Mouse (Mus musculus) cerebellum, adult 11 months (tissue): ENCODE results near the gene Gm16253.

Experiments used
- DNase-seq: peaks from one replicate; pipeline ENCODE4 v3.0.0; 2022

The Gm16253 gene

GRCm38 (mm10) chr3:96575272-96575984 is 1.4 kb upstream of the Gm16253 start:
- no peak for DNase-seq

- no peak for DNase-seq
Observed at GRCm38 (mm10) chr3:96576005-96576658, 652 bp upstream of the Gm16253 start.

- no peak for DNase-seq
Observed at GRCm38 (mm10) chr3:96577566-96577965, 782 bp downstream of the Gm16253 start.

GRCm38 (mm10) chr3:96578561-96579238 is 1.9 kb downstream of the Gm16253 start:
- no peak for DNase-seq

- no peak for DNase-seq
Observed at GRCm38 (mm10) chr3:96579239-96579750, 2.5 kb downstream of the Gm16253 start.

GRCm38 (mm10) chr3:96579885-96580454 is 3.2 kb downstream of the Gm16253 start:
- peak; percentile 89 for DNase-seq

DNA sequence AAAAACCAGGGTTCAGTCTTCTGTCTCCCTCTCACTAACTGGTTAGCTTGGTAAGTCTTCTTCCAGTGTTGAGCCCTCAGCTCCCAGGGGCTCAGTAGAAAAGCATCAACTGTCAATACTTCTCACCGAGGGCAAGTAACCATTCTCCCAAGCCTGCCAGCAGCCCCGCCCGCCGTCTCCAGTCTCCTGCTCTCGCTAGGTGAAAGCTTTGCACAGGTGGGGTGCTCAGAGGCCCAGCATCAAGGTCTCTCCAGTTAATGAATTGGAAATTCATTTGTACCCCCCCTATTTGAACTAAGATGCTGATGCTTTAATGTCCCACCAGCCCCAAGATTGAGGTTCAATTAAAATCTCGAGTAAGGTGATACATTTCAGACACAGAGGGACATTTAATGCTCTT is 4.4 kb downstream of the Gm16253 start:
- DNase-seq, result no peak

- DNase-seq, result no peak
Observed at GRCm38 (mm10) chr3:96581771-96582515, 5.2 kb downstream of the Gm16253 start.

- DNase-seq, result no peak
Observed at GRCm38 (mm10) chr3:96583386-96583785, 6.6 kb downstream of the Gm16253 start.

DNA sequence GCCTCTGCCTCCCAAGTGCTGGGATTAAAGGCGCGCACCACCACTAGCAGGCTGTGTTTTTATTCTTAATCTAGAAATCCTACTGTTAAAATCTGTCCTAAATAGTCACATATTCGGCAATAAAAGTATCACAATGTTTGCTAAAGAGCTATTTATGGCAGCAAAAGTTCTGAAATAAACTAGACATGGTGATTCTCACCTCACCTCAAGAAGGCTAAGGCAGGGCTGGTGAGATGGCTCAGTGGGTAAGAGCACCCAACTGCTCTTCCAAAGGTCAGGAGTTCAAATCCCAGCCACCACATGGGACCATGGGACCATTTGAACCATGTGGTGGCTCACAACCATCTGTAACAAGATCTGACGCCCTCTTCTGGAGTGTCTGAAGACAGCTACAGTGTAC is 13.9 kb downstream of the Gm16253 start:
- no peak for DNase-seq

DNA sequence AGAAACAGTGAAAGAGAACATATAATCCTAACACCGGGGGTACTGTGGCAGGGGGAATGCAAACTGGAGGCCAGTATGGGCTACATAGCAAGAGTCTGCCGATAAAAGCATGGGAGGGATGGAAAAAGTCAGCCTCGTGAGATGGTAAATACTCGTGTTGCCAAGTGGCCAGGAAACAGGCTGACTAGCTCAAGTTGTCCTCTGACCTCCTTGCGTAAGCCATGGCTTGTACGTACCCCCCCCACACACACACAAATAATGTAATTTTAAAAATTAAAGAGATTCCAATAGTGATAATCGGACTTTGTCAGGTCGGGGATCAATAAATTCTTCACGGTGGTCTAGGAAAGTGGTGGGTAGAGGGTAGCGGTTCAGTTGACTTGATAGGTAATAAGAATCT is 16.6 kb downstream of the Gm16253 start:
- DNase-seq, result peak; percentile 45

DNA sequence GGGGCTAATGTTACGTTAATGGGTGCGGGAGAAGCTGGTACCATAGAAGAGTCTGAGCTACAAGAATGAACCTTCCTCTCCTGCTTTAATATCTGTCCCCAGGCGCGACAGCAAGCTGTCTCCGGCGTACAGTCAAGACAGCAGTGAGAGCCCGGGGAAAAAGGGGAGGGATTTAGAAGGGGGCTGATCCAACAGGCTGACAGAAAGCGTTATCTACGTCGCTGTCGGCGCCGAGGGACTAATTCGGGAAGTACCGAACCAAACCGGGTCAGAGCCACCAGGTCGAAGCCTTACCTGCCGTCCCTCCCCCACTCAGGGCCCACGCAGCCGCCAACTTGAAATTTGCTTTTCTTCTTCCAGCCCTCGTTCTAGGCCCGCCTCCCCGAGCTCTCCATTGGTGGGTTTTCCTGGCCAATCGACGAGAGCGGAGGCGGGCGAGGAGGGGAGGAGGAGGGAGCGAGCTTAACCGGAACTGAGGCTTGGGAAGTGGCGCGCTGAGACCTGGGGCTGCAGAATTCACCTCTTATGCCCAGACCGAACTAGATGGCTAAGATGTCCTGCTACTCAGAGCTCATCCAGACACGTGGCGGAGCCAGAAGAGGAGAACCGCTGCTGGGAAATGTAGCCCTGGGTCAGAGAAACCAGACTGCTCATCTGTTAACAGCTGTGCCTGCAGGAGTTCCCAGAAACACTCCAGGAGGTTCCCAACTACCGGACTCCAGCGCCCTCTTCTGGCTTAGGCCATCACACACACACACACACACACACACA is 17.2 kb downstream of the Gm16253 start, which contains the start of gene Polr3gl:
Gene Polr3gl (minus strand): TSS at position 392 of the 771 bp plus-strand sequence.
- DNase-seq, result peak; percentile 95

DNA sequence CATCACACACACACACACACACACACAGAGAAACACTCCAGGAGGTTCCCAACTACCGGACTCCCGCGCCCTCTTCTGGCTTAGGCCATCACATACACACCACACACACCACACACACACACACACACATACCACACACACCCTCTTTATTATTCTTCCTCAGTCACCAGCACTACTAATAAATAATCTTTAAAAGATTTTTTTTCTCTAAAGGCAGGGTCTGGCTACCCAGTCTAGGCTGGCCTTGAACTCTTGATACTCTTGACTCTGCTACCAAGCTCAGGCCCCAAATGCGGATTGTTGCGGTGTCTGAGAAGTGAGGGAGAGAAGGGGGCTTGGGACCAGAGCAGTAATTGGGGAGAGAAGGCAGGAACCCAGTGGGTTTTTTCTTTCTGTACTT is 18.1 kb downstream of the Gm16253 start:
- no peak for DNase-seq

DNA sequence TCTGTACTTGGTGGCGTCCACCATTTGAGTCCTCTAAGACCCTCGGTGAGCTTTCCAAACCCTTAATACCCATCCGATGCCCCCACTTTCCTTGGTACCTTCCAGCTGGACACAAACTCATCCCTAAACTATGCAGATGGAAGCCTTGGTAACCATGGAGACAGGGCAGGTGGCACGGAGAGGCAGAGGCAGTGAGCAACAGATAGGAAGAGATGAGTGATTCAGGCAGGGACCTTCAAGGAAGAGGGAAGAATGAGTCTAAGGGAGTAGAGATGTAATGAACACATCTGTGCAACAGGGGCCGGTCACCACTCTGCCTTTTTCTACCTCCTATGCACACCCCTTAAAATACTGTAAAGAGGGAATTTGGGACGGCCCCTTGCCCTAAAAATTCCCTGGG is 18.9 kb downstream of the Gm16253 start:
- peak; percentile 46 for DNase-seq

- peak; percentile 90 for DNase-seq
Observed at GRCm38 (mm10) chr3:96596228-96596707, 19.5 kb downstream of the Gm16253 start, which contains the start of gene Ankrd34a. Gene Ankrd34a, plus strand, starts transcription at chr3:96596636.

GRCm38 (mm10) chr3:96596855-96597254 is 20.1 kb downstream of the Gm16253 start:
- peak; percentile 40 for DNase-seq

GRCm38 (mm10) chr3:96597435-96597891 is 20.7 kb downstream of the Gm16253 start:
- peak; percentile 51 for DNase-seq

- peak; percentile 60 for DNase-seq
Observed at GRCm38 (mm10) chr3:96598156-96599068, 21.6 kb downstream of the Gm16253 start.

- DNase-seq, result no peak
Observed at GRCm38 (mm10) chr3:96599069-96599393, 22.2 kb downstream of the Gm16253 start.

GRCm38 (mm10) chr3:96599411-96599810 is 22.6 kb downstream of the Gm16253 start:
- DNase-seq, result no peak
